Mouse (Mus musculus) adrenal gland, adult 18-20 months (tissue): Measurements from ENCODE around the gene Iqgap1. TPM values are rescaled to one million over a fixed set of nuclear protein-coding genes. Genes with fewer than 3 reads are reported as not detected.
"Not testable (repeated sequence)": the region's sequence is repeated elsewhere in the genome, so short reads cannot be mapped to it uniquely, and the experiment has no call there.

Experiments
- DNase-seq, 2 experiments: peaks; one replicate each; pipeline ENCODE4 v3.0.0; 2021 to 2022; ENCODE audit warnings: low spot score in 2 of 2
- total RNA-seq, 2 experiments: library from RNA; stranded (reverse); gene quantifications; 1 replicate in 1 of 2; 2 replicates in 1 of 2; pipeline ENCODE4 v1.2.3; 2021

The Iqgap1 gene
- total RNA-seq, 2 experiments from 2014 or later, result 73.6 to 79.1 TPM

DNA sequence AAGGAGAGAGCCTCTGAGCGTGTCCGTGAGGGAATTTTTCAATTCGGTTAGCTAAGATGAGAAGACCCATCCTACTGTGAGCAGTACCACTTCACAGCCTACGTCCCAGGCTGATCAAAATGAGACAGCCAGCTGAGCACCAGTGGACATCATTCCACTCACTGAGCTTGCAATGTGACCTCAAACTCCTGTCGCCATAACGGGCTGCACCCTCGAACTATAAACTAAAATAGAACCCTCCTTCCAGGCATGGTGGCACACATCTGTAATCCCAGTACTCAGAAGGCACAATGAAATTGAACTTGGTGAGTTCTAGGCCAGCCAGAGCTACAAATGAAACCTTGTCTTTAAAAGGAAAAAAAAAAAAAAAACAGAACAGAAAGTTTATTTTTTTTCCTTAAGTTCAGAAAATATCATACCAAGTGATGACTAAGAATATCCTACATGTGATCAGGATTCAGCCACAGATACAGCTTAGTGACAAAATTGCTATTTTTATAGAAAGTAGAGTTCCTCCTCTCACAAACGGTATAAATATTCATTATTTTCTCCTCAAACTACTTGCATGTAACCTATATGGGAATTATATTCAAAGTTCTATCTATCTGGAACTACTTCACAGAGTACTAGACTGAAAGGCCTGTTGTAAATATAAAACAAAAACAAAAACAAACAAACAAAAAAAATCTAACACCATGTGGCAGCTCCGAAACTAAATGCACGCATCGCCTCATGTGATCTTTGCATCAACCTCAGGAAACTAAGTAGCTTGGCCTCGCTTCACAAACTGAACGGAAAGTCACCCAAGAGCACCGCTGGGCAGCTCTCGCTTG, 50.9 kb downstream of the Iqgap1 start:
- no peak for DNase-seq

DNA sequence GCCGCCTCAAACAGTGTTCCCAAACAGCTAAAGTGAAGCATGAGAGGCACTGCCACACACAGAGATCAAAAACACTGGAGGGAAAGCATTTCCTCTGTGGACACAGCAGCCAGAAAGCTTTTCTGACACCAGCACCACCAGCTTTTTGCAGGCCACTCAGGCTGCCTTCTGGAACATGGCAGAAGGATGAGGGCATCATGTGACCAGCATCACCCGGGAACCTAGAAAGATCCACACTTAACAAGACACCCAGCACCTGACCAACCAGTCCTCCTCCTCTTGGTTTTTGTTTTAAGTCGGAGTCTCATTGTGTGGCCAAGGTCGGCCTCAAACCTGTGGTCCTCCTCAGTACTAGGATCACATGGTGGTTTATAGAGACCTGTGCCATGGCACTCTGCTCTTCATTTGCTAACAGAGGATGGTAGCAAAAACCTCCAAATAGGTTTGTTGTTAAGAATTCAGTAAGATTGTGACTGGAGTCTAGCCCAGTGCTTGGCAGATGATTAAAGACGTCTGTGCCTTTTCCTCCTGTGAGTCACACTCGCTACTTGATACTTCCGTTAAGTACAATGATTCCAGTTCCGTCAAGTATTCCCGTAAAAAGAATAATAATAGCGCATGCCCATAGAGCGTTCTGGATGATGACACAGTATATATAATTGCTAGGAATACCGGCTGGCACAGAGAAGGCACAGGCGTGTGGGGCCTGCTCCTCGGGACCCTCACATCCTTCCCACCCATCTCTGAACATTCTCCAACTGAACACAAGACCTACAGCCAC, 51.8 kb downstream of the Iqgap1 start:
- no peak for DNase-seq

DNA sequence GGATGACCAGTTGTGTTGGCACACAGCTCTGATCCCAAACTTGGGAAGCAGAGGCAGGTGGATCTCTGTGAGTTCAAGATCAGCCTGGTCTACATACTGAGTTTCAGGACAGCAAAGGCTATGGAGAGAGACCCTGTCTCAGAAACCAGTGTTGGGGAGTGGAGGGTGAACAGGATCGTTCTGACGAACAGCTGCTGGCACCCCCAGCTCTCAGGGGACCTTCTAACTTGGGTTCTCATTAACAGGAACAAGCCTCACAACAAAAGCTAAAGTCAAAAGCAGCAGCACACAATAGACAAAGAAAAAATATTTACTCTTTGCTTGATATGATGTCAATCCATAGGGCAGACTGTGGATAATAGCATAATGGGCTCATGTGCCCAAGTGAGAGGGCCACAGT, 55.3 kb downstream of the Iqgap1 start:
- no peak for DNase-seq

DNA sequence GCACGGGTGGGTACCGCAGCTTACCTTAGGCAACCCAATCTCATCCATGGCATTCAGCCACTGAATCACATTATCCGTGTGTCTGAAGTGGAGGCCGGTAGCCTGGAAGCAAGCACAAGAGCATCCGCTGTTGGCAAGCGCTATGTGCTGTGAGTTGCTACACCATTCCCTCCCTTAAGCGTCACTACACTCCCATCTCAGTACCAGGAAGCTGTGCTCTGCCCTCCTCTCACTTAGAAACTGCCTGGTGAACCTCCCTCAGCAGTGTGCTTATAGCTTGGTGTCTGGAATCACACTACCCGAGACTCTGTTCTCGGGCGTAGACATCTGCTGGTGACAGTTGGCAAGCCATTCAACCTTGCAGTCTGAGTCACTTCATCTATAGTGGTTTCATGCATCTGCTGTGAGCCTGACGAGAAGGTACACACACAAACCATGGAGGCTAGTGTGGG, 58.9 kb downstream of the Iqgap1 start:
- DNase-seq, result no peak

DNA sequence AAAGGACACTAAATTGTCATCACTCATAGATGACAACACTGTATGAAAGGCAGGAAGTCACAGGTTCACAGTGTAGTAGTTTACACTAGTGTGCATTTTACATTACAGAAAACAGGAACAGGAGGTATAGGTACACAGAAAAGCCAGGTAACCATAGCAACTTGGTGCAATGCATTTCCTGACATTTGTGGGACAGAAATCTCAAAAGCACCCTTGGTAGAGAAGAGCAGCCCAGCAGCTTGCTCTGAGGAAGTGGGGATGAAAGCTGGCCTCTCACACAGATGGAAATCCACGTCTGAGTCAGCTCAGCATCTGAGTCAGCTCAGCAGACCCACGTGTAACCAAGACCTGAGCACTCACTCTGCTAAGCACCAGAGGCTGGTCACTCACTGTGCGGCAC, 59.7 kb downstream of the Iqgap1 start:
- no peak for DNase-seq

DNA sequence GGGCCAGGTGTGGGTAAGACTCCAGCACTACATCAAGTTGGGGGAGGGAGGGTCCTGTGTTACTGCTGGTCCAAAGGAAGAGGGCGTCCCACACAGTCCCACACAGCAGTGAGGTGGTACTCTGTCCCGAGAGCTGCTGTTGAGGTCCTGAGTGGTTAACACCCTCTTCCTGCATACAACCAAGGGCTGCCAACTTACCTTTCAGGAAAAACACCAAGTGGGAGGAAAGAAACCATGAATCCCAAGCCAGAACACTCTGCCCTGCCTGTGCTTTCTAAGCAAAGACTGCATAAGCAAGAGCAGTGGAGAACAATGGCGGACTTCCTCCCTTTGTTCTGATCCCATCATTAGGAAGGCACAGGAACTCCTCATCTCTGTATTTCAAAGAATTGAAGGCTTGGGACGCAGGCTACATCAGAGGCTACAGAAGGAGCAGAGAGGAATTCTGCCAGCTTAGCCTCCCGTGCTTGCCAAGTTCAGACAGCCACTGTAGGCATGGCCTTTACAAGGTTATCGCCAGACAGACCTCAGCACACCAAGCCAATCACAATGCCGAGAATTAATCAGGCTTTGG, 61.8 kb downstream of the Iqgap1 start:
- no peak for DNase-seq

DNA sequence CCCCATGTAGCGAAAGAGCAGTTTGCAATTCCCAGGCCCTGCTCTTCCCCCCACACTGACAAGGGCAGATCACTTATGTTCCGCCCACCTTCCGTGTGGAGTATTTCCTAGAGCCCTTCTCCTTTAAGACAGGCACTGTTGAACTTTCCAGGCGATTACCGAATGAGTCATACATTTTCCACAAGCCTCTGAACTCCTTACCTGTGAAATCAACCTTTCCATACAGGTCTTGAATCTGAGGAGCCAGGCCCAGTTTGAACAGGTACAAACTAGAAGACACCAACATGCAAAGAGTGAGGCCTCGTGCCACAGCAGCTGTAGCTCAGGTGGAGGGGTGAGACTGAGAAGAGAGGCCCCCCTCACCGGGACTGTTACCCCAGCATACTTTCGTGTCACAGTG, 63.5 kb downstream of the Iqgap1 start:
- no peak for DNase-seq

DNA sequence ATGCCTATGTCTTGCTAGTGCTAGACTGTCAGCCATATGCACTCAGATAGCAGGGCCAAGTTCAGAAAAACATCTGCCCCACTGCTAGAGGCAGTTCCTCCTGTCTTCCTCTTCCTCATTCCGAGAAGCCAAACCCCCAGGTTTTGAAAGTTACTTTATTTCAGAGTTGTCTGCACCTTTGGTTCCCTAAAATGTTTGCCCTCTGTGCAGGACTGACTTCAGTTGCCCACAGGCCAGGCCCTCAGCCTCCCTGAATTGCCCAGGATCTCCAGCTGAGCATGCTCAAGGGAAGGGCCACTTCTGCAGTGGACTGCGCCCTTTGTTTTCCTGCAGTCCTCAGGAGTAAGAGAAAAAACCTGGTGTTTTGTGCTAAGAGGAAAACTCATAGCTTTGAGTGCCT, 71.7 kb downstream of the Iqgap1 start:
- no peak for DNase-seq

DNA sequence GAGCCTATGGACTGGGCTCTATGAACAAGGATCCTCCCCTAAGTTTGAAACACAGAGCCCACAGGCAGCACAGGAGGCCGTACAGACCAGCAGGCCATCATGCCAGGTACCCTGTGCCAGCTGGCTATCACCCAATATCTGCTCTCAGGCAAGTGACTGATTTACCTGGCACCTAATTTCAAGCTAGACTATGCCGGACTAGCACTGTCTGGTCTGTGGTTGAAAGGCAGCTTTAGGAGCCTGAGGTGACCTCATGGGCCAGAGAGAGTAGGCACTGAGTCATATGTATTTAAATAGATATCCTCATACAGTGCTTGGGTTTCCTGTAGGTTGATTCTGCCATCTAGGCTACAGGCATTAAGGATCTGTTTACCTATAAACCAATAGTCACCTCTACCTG, 72.2 kb downstream of the Iqgap1 start:
- DNase-seq, result no peak

DNA sequence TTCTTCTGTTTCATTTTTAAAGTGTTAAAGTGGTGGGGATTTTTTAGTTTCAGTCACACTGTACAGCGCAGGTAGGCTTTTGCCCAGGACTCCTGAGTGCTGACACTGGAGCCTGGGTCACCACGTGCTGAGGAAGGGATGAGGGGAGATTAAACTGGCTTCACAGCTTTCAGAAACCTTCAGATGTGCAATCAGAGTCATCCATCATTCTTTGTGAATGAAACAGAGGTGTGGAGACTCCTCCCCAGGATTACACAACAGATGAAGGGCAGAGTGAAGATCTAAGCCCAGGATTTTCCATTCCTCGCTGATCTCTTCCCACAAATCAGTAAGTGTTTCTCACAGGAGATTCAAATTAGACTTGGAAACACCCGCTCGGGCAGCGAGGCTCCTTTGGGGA, 76.2 kb downstream of the Iqgap1 start:
- no peak for DNase-seq

DNA sequence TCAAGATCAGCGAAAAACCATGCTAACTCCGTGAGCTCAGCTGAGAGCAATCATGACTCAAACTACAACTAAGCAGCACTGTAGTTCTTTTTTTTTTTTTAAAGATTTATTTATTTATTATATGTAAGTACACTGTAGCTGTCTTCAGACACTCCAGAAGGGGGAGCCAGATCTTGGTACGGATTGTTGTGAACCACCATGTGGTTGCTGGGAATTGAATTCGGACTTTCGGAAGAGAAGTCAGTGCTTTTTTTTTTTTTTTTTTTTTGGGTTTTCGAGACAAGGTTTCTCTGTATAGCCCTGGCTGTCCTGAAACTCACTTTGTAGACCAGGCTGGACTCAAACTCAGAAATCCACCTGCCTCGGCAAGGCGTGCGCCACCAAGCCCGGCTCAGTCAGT, 76.7 kb downstream of the Iqgap1 start:
- not testable (repeated sequence) for DNase-seq

DNA sequence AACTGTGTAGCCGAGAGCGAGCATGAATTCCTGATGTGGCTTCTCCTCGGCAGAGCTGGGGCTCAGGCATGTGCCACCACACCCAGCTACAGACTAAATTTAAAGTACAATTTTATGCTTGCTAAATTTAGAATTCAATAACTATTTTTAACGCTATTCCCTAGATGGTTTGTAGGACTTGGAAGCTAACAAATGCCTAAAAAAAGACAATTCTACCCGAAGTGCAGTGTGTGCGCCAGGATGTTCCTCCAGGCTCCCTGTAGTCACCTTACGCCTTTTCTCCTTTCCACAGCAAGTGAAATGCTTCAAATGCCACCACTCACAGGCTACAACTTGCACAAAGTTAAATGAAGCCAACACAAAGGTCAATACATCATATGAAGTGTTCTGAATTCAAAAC, 78.4 kb downstream of the Iqgap1 start:
- no peak for DNase-seq

DNA sequence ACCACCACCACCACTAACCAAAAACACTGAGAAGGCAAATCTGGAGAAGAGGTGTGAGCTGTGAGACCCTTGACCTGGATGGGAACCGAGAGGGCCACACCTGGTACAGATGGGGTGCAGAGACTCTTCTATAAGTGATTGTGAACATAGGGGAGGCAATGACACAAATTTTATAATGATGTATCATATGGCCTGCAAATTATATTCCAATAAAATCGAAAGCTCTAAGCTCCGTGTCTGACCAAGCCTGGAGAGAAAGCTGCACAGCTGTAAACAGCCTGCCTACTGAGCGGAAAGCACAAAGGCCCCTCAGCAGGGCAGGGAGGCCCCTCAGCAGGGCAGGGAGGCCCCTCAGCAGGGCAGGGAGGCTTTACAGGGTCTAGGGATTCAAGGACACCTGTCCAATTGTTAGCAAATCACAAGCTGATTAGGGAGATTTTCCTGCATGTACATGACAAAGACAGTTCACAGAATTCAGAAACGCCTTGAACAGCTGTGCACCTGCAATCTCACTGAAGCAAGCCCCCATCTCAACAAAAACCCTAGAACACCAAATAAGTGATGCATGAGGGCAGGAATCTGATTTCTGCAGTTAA, 79.5 kb downstream of the Iqgap1 start:
- DNase-seq, result no peak

DNA sequence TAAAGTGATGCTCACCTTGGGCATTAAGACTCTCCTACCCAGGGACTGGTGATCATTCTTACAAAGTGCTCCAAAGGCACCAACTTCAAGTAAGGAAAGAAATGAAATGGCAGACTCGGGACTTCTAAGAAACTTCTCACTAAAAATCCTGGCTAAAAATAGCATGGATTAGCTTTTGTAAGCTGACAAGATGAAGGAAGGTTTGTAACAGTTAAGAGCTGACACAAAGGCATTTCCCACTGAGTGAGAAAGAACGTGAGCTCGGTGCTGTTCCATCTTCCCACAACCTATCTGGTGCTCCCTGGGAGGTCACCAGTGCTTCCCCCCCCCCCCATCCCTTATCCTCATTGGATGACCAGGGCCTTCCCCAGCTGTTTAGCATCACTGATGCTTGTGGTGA, 80.0 kb downstream of the Iqgap1 start:
- DNase-seq, result no peak

DNA sequence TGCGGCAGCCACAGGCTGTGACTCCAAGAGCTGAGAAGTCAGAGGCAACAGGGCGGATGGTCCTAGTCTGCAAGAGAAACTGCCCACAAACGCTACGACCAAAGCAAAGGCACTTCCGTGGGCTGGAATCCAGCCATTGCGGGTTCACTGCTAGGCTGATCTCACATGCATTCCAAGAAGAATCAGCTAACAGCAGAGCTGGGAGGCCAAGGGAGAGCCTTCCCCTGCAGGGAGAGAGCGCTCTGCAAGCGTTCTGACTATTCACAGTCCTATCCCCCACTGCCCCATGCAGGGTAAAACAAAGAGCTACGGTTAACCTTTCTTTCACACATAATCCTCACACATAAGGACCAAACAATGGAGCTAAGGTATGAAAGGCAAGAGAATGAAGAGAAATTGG, 80.5 kb downstream of the Iqgap1 start:
- DNase-seq, result no peak

DNA sequence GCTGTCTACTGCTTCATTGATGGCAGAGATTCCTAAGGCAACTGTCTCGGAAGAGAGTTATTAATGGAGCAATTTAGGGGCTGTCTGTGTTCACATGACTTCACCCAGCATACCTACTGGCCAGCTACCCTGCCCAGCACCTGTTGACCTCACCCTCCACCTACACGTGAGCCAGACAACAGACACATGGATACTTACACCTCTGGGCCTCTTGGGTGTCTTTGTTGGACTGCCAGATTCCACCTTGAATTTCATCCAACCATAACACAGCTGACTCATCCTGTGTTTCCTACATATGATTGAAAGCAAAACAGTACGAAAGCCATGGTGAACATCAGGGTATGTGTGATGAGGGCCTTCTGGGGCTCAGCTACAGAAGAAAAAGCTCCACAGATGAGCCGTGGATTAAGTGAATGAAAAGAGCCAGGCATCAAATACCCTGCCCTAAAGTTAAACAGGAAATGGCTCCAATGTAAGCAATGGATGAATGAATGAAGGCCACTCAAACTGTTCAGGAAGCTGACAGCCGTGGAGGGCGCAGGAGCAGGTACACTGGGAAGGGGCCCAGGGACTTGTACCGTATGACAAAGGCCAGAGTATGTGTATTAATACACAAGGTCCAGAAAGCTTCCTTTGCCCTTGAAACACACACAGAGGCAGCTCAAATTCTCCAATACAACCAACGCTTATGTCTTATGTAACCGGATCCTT, 81.7 kb downstream of the Iqgap1 start:
- no peak for DNase-seq

DNA sequence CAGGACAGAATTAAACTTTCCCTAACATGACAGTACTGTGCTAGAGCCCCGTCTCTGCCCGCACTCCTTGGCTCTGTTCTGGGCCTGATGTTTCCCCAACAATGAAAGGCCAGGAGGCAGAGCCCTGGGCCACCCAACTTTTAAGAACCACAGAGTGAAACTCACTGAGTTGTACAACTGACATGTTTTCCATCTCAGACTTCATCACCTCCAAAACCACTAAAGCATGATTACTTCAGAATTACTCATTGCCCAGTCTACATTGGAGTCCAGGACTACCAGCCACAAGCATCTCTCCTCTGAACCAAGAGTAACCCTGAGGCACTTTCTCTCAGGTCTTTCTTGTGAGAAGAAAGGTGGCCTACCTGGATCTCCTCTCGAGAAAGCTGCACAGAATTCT, 83.1 kb downstream of the Iqgap1 start:
- DNase-seq, result no peak

DNA sequence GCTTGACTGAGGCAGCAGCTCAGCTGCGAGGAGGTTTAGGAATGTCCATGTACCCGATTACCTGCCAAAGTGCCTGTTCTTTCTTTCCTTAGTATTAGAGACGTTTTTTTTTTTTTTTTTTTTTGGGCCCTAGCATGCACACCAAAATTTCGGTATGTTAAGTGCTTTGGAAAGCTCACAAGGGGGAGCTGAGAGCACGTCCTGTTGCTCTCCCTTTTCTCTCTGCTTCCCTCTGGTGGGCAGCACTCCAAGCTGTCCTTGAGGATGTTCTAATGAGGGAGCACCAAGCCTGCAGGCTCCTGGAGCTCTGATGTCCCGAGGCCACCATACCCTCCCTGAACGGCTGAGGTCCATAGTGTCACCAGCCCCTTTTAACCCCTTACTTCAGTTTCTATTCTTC, 84.8 kb downstream of the Iqgap1 start:
- peak; percentile 58 to 70 for DNase-seq

DNA sequence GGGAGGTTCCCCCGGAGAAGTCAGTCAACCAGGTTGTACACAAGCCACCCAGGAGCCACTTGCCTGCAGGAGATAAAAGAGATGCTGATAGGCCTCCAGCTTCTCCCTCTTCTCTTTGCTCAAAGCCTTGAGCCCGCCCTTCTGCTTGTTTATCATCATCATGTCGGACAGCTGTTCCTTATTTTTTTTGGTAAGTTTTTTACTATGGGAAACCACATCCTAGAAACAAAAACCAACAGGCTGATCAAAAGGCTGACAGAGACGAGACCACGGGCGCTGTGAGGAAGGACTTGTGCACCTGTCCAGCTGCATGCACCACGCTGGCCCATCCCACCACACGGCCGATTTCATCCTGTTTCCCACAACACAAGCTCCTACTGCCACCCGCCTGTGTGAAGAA, 89.6 kb downstream of the Iqgap1 start:
- no peak for DNase-seq

DNA sequence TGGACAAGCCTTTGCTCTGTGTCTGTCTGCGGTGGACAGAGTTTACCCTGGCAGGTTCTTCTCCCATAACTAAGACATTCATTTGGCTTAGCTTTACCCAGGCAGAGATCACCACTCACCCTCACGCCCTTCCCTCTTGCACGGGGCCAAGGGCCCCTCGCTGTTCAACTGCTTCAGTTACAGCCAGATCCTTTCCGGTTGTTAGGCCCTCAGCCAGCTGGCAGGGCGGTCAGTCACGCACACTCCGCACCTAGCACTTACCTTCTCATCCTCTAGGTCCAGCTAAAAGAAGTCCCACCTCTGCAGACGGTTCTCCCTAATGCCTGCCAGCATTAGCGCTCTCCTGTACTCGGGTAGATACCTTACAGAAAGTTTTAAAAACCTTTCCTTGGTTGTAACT, 92.8 kb downstream of the Iqgap1 start:
- DNase-seq, result no peak

DNA sequence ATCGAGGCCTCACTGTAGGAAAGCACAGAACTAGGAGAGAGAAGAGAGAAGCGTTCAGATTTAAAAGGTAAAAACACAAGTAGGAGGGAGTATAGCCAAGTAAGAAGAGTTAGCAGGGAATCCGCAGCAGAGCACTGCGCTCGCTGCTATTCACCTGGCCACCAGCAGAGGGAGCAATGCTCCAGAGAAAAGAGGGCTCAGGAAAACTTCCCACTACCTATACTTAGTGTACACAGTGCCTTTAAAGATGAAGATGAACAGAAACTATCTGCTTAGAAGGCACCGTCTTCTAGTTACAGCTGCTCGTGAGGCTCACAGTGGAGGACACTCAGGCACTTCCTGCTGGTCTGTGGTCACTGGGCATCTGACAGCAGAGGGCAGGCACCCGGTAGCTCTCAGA, 96.1 kb downstream of the Iqgap1 start:
- DNase-seq, result peak; percentile 79
